Mouse (Mus musculus) stomach, embryonic 14.5 days (tissue): ENCODE data around the gene Atp1a1. TPM values are rescaled to one million over a fixed set of nuclear protein-coding genes. Genes with fewer than 3 reads are reported as not detected.

ENCODE experiments used
- ATAC-seq: fragments of 200-750 bp; cut with Nextera tagmentation; 2 replicates; pipeline ENCODE4 v1.8.0; 2017; ENCODE audit warnings: low read depth, moderate TSS enrichment; ENCODE audit not compliant: insufficient number of reproducible peaks, insufficient read depth, low FRiP score
- H3K27ac ChIP-seq: fragments of 300-500 bp; sonication (generic); 2 replicates; pipeline ENCODE4 v1.5.1; 2014; ENCODE audit warnings: mild to moderate bottlenecking, low read length, moderate library complexity, mixed read lengths
- H3K27me3 ChIP-seq: fragments of 300-500 bp; sonication (generic); 2 replicates; pipeline ENCODE4 v1.6.1; 2014; ENCODE audit warnings: low read length, control low read depth, mixed read lengths; ENCODE audit not compliant: control insufficient read depth, insufficient read depth
- H3K36me3 ChIP-seq: fragments of 300-500 bp; sonication (generic); 2 replicates; pipeline ENCODE4 v1.6.1; 2014; ENCODE audit warnings: mild to moderate bottlenecking, control low read depth, low read length, moderate library complexity, mixed read lengths; ENCODE audit not compliant: control insufficient read depth, insufficient read depth
- H3K4me1 ChIP-seq: fragments of 300-500 bp; sonication (generic); 2 replicates; pipeline ENCODE4 v1.6.1; 2014; ENCODE audit warnings: low read length, control low read depth, mixed read lengths; ENCODE audit not compliant: control insufficient read depth, insufficient read depth
- H3K4me2 ChIP-seq: fragments of 300-500 bp; sonication (generic); replicated peaks from 2 replicates; pipeline ENCODE4 v1.6.1; 2014; ENCODE audit warnings: low read depth, low read length, control low read depth
- H3K4me3 ChIP-seq: fragments of 300-500 bp; sonication (generic); 2 replicates; pipeline ENCODE4 v1.5.1; 2014; ENCODE audit warnings: low read depth, low read length, control low read depth
- H3K9ac ChIP-seq: fragments of 300-500 bp; sonication (generic); replicated peaks from 2 replicates; pipeline ENCODE4 v1.6.1; 2014; ENCODE audit warnings: low read depth, mild to moderate bottlenecking, control low read depth, low read length, moderate library complexity, mixed read lengths
- H3K9me3 ChIP-seq: fragments of 300-500 bp; sonication (generic); 2 replicates; pipeline ENCODE4 v1.6.1; 2016; ENCODE audit warnings: low read depth, low read length, control low read depth; ENCODE audit not compliant: control insufficient read depth
- WGBS: fragments of 180-500 bp; shearing (Covaris S2); extraction: QIAGEN DNeasy Blood & Tissue Kit; methylation state at CpG from one replicate; pipeline ENCODE4 v1.1.7; 2014; 5-methylcytosine and 5-hydroxymethylcytosine counted together
- polyA plus RNA-seq: library from polyadenylated mRNA; unstranded; fragments of >200 nt; fragmentation: Nextera tagmentation; extraction: Ambion mirVana; gene quantifications from 2 replicates; pipeline ENCODE4 v1.2.1, GENCODE M21; 2014

Atp1a1 gene
- polyA plus RNA-seq, 1 experiment from 2014 or later = 167 TPM

- Histone ChIP-seq H3K9ac (no peak overlapping the region), H3K9me3 (no peaks in the 10 kb centered on the region), H3K27me3 (no peaks in the 10 kb centered on the region), H3K4me1 (peaks cover 66% of the 10 kb centered on the region), H3K36me3 (no peaks in the 10 kb centered on the region; the same call in 1 of the 2 replicates), H3K27ac (peak overlapping the region; percentile 30; the same call in 1 of the 2 replicates), H3K4me2 (peak overlapping the region; percentile 82), H3K4me3 (no peak overlapping the region)
- no peak for ATAC-seq
- WGBS = 8% methylated on average over 4 of the region's 4 CpGs
These were observed 4.4 kb downstream of the Atp1a1 start for GRCm38 (mm10) chr3:101599920-101600741.

GRCm38 (mm10) chr3:101599191-101599919 is 5.1 kb downstream of the Atp1a1 start:
- 60% methylated on average over 8 of the region's 8 CpGs for WGBS
- H3K36me3 ChIP-seq = peaks cover 7% of the 10 kb centered on the region; the same call in 1 of the 2 replicates
- H3K4me1 ChIP-seq = peaks cover 66% of the 10 kb centered on the region
- H3K4me2 ChIP-seq = no peak overlapping the region
- no peak overlapping the region for H3K27ac ChIP-seq
- H3K4me3 ChIP-seq = no peak overlapping the region
- ATAC-seq = no peak
- no peak overlapping the region for H3K9ac ChIP-seq
- H3K27me3 ChIP-seq = no peaks in the 10 kb centered on the region
- no peaks in the 10 kb centered on the region for H3K9me3 ChIP-seq

GRCm38 (mm10) chr3:101598231-101598905 is 6.1 kb downstream of the Atp1a1 start:
- WGBS = 78% methylated on average over 4 of the region's 4 CpGs
- Histone ChIP-seq H3K27ac (no peak overlapping the region), H3K9ac (no peak overlapping the region), H3K4me3 (no peak overlapping the region), H3K4me1 (peaks cover 65% of the 10 kb centered on the region), H3K4me2 (no peak overlapping the region), H3K27me3 (no peaks in the 10 kb centered on the region), H3K36me3 (peaks cover 17% of the 10 kb centered on the region; the same call in 1 of the 2 replicates), H3K9me3 (no peaks in the 10 kb centered on the region)
- ATAC-seq = no peak

GRCm38 (mm10) chr3:101597317-101598096 is 7.0 kb downstream of the Atp1a1 start:
- Histone ChIP-seq H3K4me3 (no peak overlapping the region), H3K27me3 (no peaks in the 10 kb centered on the region), H3K4me1 (peaks cover 56% of the 10 kb centered on the region), H3K9ac (no peak overlapping the region), H3K9me3 (no peaks in the 10 kb centered on the region), H3K36me3 (peaks cover 25% of the 10 kb centered on the region; the same call in 1 of the 2 replicates), H3K4me2 (no peak overlapping the region), H3K27ac (peak overlapping the region; percentile 21; the same call in 1 of the 2 replicates)
- ATAC-seq = no peak
- WGBS = 50% methylated on average over 10 of the region's 10 CpGs

- Histone ChIP-seq H3K27ac (no peak overlapping the region; the same call in 1 of the 2 replicates), H3K9ac (no peak overlapping the region), H3K27me3 (no peaks in the 10 kb centered on the region), H3K4me2 (no peak overlapping the region), H3K36me3 (peaks cover 33% of the 10 kb centered on the region), H3K9me3 (no peaks in the 10 kb centered on the region), H3K4me1 (peaks cover 49% of the 10 kb centered on the region), H3K4me3 (no peak overlapping the region)
- WGBS = 33% methylated on average over 8 of the region's 8 CpGs
- no peak for ATAC-seq
These were observed 7.8 kb downstream of the Atp1a1 start for GRCm38 (mm10) chr3:101596686-101597085.

- 53% methylated on average over 14 of the region's 14 CpGs for WGBS
- H3K9me3 ChIP-seq = no peaks in the 10 kb centered on the region
- no peak overlapping the region for H3K4me3 ChIP-seq
- H3K27ac ChIP-seq = no peak overlapping the region; the same call in 1 of the 2 replicates
- H3K36me3 ChIP-seq = peaks cover 39% of the 10 kb centered on the region
- peak; percentile 25; the same call in 1 of the 2 replicates for ATAC-seq
- peaks cover 43% of the 10 kb centered on the region for H3K4me1 ChIP-seq
- H3K27me3 ChIP-seq = no peaks in the 10 kb centered on the region
- H3K9ac ChIP-seq = no peak overlapping the region
- H3K4me2 ChIP-seq = no peak overlapping the region
These were observed 8.4 kb downstream of the Atp1a1 start for GRCm38 (mm10) chr3:101595866-101596630.

GRCm38 (mm10) chr3:101594982-101595381 is 9.5 kb downstream of the Atp1a1 start:
- no peaks in the 10 kb centered on the region for H3K9me3 ChIP-seq
- H3K27ac ChIP-seq = no peak overlapping the region
- no peak overlapping the region for H3K9ac ChIP-seq
- no peak for ATAC-seq
- peaks cover 32% of the 10 kb centered on the region for H3K4me1 ChIP-seq
- H3K27me3 ChIP-seq = no peaks in the 10 kb centered on the region
- H3K36me3 ChIP-seq = peaks cover 50% of the 10 kb centered on the region
- no peak overlapping the region for H3K4me2 ChIP-seq
- H3K4me3 ChIP-seq = no peak overlapping the region
- WGBS = 63% methylated on average over 5 of the region's 5 CpGs
